Mouse (Mus musculus) gastrocnemius, postnatal 4 days (tissue): ENCODE data around the gene Cog1. TPM values are rescaled to one million over a fixed set of nuclear protein-coding genes. Genes with fewer than 3 reads are reported as not detected.

Experiments
- DNase-seq, 2 experiments: peaks; one replicate each; pipeline ENCODE4 v3.0.0; 2021 to 2022; ENCODE audit warnings: low spot score in 2 of 2, mixed read lengths in 2 of 2
- total RNA-seq, 2 experiments: library from RNA; stranded (reverse); gene quantifications; 2 replicates each; pipeline ENCODE4 v1.2.3; 2021

The Cog1 gene
- total RNA-seq, 2 experiments from 2014 or later: 23.0 to 26.6 TPM

DNA sequence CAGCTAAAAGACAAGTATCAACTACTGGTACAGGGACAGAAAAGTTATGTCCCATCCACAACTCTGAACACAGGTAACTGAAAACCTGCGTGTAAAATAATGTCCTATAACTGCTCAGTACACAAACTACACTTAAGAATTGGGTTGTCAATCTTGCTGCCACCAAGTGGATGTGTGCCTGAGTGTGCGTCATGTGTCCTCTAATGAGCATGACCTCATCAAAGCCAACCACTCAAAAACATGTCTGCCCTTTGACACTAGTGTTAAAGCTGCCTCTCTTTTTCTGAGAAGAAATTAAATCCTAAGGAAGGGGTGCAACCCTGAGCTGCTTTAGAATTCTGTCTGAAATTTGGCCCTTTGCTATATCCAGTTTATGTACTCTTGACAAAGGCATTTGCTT is 15.3 kb downstream of the Cog1 start:
- no peak for DNase-seq

DNA sequence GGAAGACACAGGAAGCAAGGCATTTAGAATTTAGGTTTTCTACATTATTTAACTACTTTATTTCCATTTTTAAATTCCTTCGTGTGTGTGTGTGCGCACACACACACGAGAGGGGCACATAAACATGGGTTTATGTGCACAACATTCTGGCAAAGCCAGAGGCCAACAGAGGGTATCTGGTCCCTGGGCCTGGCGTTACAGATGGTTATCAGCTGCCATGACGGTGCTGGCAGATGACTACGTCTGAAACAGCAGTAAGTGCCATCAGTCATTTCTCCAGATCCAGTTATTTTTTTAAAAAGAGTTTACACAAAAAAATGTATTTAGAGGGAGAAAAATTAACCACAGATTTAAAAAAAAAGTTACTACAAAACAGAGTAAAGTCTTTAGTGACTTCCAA is 17.2 kb downstream of the Cog1 start:
- no peak for DNase-seq

DNA sequence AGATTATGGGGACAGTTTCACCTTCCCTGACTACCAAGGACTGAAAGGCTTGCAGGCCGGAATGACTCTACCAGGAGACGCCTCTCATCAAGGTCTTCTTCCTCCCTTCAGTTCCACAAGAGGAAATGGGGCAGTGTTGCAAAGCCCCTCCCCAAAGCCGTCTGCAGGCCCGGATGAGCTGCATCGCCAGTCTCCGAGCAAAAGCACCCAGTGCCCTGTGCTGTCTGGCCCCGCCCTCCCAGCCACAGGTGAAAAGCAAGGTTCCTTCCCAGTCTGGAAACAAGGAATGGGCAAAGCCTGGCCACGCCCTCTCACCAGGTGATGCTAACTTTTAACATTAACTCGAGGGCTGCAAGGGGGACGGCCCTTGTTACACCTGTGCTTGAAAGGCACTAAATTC is 17.7 kb downstream of the Cog1 start:
- DNase-seq: no peak

DNA sequence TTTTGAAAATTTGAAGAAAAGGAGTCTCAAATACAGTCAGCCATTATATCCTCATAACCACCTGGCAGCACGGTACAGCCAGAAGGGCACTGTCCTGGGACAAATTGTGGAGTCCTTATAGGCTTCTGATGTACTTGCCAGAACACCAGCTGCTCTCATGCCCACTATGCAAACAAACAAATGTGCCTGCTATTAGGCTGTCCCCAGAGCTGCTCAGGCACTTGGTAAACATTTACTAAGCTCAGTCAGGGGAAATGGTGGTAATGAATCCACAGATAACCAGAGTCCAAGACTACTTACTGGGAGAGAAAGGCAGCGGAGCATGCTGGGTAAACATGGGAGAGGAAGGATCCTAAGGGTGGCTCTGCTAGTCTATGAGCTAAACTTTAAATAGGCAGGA is 18.2 kb downstream of the Cog1 start:
- no peak for DNase-seq

DNA sequence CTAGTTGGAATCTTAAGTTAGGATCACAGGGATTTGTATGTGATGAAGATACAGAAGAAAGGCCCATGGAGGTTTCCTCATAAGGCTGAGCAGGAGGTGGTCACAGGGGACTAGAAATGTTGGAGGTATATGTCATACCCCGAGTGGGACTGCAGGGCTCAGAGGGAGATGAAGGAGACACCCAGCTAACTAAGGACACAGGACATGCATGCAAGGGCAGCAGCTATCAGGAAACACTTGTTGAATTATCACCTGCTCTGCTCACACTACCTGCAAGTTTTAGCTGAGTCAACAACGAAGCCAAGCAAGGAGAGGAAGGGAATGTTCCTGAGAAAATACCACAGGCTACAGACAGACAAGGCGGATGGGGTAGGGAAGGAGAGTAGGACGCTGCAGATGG is 18.7 kb downstream of the Cog1 start:
- no peak for DNase-seq

DNA sequence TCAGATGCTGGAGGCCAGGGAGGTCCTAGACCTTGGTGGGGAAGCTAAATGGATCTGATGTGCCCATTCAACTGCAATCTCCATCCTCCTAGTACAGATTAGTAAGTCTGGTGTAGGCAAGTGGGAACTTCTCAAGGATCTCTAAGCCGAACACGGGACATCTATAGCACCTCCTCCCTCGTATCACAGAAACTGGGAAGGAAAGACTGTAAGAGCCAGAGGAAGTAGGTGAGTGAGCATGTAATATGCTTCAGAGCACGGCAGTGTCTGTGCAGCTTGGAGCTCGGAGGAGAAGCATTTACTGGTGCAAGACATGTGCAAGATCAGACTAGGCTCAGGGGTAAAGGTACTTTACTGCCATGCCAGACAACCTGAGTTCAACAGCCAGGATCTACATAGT is 19.9 kb downstream of the Cog1 start:
- no peak for DNase-seq

DNA sequence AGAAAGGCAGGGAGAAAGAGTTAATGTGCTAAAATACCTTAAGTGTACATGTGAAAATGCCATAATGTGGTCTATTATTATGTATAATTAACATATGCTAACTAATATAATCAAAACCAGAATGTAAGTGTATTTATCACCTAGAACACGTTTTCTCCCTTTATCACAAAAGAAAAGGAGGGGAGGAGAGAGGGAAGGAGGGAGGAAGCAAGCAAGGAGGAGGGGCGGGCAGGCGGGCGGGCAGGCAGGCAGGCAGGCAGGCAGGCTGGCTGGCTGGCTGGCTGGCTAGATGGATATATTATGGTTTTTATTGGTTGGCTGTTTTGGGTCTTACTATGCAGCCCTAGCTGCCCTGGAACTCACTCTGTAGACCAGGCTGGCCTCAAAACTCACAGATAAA is 20.7 kb downstream of the Cog1 start:
- DNase-seq: no peak

DNA sequence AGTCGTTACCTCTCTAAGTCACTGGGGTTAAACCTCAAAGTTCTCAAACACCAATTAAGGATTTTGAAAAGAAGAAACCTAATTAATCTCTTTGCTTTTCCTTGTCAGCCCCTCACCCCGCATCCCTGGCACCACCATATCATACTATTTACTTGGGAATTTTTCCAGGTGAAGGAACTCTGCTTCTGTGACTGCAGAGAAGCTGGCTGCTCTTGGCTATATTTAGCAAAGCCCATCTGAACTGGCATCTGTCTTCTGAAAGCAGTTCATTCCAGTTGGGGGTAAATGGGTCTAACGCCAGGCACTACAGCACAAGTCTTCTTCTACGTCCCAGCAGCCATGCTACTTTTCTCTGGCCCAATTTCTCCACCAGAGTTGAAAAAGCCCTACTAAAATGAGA is 24.6 kb downstream of the Cog1 start:
- DNase-seq: no peak

DNA sequence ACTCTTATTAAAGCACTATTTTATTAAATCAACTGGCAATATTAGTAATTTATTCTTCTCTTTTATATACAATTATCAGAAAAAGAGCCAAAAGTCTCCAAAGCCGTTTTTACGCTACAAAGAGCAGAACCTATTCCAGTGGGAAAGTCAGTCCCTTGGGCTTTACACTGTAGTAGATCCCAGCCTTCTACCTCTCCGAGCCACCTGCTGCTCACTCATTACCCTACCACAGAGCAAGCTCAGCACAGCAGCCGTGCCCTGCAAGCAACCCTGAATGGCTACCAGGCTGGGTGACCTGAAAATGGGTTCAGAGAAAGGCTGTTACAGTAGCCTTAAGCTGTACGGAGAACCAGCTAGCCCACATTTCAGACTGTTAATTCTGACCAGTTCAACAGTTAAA is 25.6 kb downstream of the Cog1 start:
- DNase-seq: no peak

DNA sequence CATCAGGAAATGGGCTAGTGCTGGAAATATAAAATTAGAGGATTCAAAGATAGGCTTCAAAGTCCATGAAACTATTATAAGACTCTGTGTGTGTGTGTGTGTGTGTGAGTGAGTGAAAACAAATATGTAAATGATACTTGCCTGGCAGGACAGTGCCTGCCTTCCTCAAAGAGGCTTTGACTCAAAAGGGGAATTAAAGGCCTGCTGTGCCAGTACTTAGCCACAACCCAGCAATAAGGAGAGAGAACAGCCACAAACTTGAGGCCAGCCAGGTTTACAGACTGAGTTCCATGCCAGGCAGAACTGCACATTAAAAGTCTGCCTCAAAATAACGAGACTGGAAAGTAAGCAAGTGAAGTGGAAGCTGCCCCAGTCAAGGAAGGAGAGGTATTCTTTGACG is 27.9 kb downstream of the Cog1 start:
- DNase-seq: no peak

DNA sequence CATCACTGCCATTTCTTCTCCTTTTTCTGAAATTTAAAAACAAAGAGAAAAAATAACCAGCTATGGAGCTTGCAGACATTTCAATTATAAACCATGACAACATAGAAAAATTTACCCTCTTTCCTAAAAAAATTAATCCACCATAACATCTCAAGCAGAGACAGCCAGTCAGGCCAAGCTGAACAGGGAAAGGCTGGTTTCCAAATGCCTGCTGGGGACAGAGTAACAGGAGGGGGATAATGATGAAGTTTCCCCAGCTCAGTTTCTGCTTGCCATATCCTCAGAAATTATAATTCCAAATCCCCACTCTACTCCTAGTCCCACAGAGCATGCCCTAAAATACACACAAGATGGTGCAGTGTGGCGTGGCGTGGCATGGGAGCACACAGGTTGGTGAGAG is 28.4 kb downstream of the Cog1 start:
- no peak for DNase-seq

DNA sequence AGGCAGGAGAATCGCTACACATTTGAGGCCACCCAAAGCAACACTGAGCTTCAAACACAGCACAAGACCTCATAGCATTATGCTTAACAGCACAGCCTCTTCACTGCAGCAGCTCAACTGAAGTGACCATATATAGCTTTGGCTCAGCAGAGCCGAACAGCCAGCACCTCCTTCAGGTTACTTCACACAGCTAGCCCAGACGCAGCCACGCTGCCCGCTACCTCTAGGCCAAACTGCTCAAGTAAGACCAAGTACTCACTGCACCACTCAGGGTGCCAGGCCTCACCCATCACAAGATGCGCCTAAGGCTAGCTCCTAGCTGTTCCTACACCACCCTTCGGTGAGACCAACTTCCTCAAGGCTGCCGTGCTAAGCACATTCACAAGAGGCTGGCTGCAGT is 29.4 kb downstream of the Cog1 start:
- DNase-seq: no peak

DNA sequence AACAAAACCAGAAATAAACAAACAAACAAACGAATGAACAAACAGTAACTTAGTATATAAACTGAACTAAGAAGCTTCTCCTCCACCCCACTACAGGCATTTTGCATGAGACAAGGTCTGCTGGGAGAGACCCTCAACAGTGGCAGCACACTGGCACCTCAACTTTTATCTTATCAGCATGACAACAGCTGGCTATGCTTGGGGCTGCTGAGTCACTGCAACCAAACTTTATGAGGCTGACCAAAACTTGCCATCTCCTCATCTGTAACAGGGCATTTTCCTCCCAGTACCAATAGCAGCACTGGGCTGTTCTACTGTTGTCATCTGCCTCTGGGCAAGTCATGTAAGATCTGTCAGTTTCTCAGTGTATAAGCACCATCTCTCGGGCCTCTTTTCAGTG is 32.0 kb downstream of the Cog1 start:
- no peak for DNase-seq

DNA sequence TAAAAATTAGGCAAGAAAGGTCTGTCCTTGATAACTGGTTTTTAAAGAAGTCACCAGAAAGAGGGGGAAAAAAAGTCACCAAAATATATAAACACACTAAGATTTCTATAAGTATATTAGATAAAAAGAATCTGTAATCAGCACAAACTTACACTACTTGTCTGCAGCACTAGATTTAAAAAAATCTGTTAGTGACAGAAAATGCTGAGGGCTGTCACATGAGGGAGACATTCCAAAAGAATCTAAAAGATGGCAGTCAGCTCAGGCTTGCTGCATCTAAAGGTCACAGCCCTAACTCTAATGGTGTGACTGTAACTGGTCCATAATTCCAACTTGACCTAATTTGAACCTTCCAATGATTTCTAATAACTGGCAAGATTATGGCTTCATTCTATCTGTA is 33.0 kb downstream of the Cog1 start:
- DNase-seq: no peak

DNA sequence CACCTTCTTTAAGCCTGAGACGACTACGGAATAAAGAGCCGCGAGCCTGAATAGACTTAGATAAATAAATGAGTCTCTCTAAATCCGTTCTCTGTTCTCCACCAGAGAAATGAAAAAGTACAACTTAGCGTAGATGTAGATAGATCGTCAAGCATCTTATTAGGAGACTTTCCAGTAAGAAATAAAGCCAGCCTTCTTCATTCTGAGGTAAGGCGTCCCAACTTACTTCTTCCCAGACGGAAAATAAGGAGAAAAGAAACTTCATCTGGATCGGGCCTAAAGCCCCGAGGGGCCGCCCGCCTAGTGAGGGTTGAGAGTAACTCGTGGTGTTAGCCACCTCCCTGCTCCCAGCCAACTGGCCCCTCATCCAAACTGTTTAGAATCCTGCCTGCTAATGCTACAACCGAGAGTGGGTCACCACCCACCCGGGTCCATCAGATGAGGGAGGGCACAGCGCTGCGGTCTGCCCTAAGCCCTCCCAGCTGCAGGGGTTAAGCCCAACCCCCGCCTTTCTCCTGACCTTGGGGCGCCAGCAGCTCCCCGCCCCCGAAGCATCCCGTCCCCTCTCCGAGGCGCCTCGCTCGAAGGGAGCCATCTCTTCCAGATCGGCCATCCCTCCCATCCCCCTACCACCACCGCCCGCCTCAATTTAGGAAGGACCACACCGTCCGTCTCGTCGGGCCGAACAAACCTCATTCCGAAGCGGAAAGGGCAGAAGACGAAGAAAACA is 34.1 kb downstream of the Cog1 start:
- peak; percentile 42 to 66 for DNase-seq

DNA sequence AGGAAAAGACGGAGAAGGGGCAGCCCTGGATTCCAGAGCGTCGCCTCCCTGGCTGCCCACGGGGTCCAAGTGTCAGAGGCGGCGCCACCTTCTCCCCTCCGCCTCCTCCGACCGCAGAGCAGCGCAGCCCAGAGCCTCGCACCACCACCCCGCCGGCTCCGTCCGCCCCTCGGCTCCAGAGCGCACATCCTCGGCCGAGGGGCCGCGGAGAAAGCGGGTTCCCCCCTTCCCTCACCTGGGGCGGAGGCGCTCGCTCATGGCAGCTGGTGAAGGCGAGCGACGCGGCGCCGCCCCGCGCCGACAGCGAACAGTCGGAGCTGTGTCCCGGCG is 34.6 kb downstream of the Cog1 start:
- DNase-seq: no peak

DNA sequence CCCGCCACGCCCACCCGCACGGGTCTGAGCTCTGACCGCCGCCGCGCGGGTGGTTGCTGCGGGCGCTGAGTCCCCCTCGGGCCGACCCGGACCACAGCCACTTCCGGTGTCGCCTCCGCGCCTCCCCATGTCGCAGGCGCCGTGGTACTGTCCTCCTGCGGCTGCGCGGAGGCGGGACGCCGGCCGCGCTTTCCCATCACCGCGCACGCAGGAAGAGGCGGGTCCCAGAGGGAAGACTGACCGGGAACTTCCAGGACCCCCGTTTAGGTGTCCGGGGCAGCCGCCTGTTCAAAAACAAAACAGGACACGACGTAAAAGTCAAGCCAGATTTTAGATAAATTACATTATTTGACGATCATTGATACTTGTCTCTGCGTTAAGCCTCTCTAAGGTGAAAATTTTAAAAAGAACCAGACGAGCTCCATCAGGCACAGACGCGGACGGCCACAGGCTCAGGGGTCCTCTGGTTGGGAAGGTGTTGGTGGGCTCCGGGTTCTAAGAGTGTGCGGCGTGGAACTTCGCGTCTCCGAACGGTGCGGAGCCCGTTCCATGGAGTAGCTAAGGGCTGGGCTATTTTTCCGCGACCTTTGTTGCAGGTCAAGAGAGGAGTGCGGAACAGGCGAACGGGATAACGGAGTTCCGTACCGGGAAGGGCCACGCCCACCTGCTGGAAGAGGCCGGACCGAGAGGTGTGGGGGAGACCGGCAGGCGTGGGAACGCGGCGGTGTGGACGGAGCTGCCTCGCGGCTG is 35.2 kb downstream of the Cog1 start, which contains the start of the genes Fam104a and D11Wsu47e:
TSS of gene Fam104a (minus strand) at position 199 of the 750 bp plus-strand sequence.
TSS of gene D11Wsu47e (plus strand) at position 456 of the 750 bp plus-strand sequence.
- DNase-seq: peak; percentile 78 to 94

DNA sequence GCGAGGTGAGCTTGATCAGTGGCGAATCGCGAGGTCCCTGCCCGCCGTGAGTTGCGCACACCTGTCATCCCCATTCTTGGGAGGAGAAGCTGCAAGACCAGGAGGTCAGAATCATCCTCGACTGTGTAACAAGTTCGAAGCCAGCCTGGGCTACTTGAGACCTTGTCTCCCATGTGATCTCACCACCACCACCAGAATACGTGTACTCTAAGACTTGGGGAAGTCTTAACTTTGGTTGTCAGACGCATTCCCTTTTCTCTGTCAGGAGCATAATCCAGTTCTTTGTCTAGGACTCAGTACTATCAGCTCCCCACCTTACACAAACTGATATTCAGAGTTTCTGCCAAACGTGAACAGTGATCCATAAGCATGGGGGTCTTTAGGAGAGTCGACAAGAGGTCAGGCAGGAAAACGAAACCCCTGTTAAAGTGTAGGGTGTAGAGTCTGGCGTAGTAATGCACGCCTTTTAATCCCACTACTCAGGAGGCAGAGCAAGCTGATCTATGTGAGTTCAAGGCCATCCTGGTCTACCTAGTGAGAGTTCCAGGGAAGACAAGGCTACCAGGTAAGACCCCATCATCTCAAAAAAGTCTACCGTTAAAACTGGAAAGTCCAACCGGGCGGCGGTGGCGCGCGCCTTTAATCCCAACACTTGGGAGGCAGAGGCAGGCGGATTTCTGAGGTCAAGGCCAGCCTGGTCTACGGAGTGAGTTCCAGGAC is 35.9 kb downstream of the Cog1 start:
- DNase-seq: no peak

DNA sequence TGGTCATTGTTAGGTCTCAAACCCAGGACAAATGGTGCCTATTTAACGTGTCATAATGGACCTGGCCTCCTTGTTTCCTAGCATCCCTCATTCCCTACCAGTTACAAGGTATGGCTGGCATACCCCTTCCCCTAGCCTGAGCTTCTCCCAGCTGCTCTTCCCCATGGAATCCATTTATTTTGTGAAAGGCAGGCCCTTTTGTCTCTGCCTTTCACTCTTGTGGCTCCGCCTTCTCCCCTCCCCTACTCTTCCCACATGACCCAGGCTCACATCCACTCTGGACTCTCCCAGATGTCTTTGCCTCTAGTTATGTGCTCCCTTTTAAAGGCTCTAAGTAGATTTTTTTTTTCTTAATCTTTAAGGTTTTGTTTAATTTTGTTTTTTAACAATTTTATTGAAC is 38.1 kb downstream of the Cog1 start:
- DNase-seq: no peak

DNA sequence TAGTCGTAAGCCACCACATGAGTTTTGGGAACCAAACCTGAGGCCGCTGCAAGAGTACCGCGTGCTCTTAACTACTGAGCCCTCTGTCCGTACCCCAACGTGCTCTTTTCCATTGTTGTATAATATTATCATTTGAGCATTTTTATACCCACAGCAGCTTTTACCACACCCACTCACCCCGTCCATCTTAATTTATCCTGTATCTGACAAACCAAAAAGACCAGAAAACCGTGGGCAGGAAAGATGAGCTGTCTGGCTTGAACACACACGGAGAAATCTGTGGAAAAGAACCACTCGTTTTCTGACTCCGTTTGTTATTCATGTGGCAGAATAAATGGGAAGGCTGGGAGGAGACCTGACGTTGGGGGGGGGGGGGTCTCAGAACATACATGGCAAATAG is 41.5 kb downstream of the Cog1 start:
- DNase-seq: no peak

DNA sequence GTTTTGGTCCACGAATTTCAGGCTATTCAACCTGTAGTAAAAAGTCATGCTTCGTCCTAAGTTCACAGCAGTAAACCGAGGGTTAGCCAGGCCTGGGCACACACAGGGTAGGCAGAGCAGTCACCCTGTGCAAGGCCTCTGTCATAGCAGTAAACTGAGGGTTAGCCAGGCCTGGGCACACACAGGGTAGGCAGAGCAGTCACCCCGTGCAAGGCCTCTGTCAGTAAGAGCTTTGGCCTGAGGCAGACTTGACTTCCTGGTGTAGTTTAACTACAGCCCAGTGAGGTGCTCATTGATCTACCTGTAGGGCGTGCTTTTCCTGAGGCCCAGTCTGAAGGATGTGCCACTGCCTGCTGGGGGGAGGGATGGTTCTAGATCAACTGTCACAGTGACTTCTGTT is 42.3 kb downstream of the Cog1 start:
- no peak for DNase-seq

DNA sequence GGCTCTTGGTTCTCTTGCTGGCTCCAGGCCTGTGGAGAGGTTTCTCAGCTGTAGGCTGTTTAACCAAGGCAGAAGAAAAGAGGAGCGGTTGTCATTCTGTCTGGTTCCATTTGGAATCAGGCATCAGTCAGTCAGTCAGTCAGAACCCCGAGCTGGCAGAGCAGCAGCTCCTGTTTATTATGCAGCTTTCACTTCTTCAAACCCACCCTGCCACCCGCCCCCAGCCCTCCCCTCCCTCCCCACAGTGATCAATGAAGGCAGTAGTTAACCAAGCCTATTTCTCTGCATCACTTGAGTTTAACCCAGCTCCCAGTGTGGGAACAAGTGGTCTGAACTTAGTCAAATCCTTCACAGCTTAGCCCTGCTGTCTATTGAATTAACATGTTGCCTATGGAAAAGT is 42.9 kb downstream of the Cog1 start:
- DNase-seq: no peak
